Mouse (Mus musculus) thymus, postnatal 36 days (tissue): ENCODE results near the gene Csf3.
A peak's percentile ranks its signal among the peaks of the same experiment; 100 is the strongest.
"Not testable (repeated sequence)": the region's sequence is repeated elsewhere in the genome, so short reads cannot be mapped to it uniquely, and the experiment has no call there.

ENCODE experiments used
- DNase-seq, 2 experiments: peaks; one replicate each; pipeline ENCODE4 v3.0.0; 2022; ENCODE audit warnings: mixed read lengths in 2 of 2

Gene Csf3

GRCm38 (mm10) chr11:98701213-98701670, at the start of gene Csf3:
TSS of gene Csf3 (plus strand) at chr11:98701263.
- no peak for DNase-seq

DNA sequence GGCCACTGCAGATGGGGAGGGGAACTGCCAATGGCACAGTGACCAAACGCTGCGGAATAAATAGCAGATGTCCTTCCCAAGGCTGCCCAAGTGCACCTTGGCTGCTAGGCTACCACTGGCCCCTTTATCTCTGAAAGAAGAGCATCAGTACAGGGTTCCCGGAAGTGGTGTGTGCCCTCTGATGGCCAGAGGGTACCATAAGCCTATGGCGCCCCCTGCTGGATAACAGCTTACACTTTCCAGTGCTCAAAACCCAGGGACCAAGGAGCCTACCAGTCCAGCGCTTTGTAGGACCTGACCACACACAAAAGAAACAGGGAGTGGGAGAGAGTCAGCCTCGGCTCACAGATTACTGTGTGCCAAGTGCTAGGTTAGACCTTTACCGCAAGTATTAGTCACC, 46.0 kb upstream of the Csf3 start:
- peak; percentile 51 to 55 for DNase-seq

- no peak for DNase-seq
Measured at GRCm38 (mm10) chr11:98660517-98660916, 40.5 kb upstream of the Csf3 start.

- no peak for DNase-seq
Measured at GRCm38 (mm10) chr11:98664091-98664490, 37.0 kb upstream of the Csf3 start, which contains the start of gene Gsdma. TSS of gene Gsdma (plus strand) at chr11:98664351.

GRCm38 (mm10) chr11:98668984-98669383, 32.1 kb upstream of the Csf3 start:
- DNase-seq, result no peak

GRCm38 (mm10) chr11:98671284-98671815, 29.7 kb upstream of the Csf3 start:
- no peak for DNase-seq

GRCm38 (mm10) chr11:98671857-98672256, 29.2 kb upstream of the Csf3 start:
- no peak for DNase-seq

- DNase-seq, result no peak
Measured at GRCm38 (mm10) chr11:98672482-98672881, 28.6 kb upstream of the Csf3 start.

DNA sequence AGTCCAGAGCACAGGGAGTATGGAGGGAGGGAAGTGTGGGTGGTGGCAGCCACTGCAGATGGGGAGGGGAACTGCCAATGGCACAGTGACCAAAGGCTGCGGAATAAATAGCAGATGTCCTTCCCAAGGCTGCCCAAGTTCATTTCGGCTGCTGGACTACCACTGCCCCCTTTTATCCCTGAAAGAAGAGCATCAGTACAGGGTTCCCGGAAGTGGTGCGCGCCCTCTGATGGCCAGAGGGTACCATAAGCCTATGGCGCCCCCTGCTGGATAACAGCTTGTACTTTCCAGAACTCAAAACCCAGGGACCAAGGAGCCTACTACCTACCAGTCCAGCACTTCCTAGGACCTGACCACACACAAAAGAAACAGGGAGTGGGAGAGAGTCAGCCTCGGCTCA, 27.9 kb upstream of the Csf3 start:
- peak; percentile 68 to 72 for DNase-seq

- no peak for DNase-seq
Measured at GRCm38 (mm10) chr11:98675829-98676363, 25.2 kb upstream of the Csf3 start.

GRCm38 (mm10) chr11:98680023-98680422, 21.0 kb upstream of the Csf3 start:
- no peak for DNase-seq

DNA sequence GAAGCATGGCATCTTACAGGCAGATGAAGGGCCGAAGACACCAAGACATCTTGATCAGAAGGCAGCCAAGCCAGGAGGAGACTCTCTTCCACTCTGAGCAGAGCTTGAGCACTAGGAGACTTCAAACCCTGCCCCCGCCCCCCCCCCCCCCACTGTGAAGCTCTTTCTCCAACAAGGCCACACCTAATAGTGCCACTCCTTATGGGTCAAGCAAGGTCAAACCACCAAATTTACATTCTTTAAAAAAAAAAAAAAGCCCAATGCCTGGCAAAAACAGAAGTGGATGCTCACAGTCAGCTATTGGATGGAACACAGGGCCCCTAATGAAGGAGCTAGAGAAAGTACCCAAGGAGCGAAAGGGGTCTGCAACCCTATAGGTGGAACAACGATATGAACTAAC, 20.5 kb upstream of the Csf3 start:
- DNase-seq, result not testable (repeated sequence)

- DNase-seq, result no peak
Measured at GRCm38 (mm10) chr11:98681186-98681585, 19.9 kb upstream of the Csf3 start.

GRCm38 (mm10) chr11:98681786-98682745, 19.0 kb upstream of the Csf3 start, which contains the start of gene Psmd3:
TSS of gene Psmd3 (plus strand) at chr11:98682554.
- DNase-seq, result peak; percentile 94 to 98

GRCm38 (mm10) chr11:98682811-98683210, 18.3 kb upstream of the Csf3 start:
- DNase-seq, result no peak

DNA sequence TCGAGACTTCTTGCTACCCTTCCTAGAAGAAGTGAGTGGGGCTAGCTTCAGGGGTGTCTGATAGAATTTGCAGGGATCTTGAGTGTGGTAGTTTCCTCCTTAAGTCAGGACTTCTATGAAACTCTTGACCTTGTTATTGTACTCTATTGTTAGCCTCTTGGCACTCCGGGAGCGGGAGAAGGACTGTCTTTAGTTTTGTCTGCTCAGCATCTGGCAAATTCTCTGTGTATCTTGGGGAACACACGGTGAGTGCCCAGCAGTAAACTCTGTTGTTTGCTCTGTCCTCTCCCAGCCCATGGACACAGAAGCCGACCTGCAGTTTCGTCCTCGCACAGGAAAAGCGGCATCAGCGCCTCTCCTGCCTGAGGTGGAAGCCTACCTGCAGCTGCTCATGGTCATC, 15.4 kb upstream of the Csf3 start:
- no peak for DNase-seq

DNA sequence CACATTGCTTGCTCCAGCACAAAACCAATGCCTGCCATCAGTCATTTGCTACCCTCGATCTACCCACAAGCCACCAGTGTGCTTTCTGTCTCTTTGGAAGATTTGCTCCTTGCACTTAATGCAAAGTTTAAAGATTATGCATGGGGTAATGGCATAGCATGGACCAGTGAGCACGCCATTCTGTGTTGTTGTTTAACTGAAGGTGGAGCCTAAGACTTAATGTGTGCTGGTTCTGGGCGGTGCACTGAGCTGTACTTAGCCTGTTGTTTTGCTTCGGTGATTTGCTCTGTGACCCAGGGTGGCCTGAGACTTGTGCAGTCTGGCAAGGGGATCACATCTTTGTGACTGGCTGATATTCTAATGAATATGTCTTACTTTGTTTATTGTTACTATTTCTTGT, 14.1 kb upstream of the Csf3 start:
- no peak for DNase-seq

GRCm38 (mm10) chr11:98688009-98688408, 13.1 kb upstream of the Csf3 start:
- no peak for DNase-seq

GRCm38 (mm10) chr11:98693201-98693600, 7.9 kb upstream of the Csf3 start:
- peak; percentile 82 to 90 for DNase-seq

GRCm38 (mm10) chr11:98693746-98694145, 7.3 kb upstream of the Csf3 start:
- no peak for DNase-seq

DNA sequence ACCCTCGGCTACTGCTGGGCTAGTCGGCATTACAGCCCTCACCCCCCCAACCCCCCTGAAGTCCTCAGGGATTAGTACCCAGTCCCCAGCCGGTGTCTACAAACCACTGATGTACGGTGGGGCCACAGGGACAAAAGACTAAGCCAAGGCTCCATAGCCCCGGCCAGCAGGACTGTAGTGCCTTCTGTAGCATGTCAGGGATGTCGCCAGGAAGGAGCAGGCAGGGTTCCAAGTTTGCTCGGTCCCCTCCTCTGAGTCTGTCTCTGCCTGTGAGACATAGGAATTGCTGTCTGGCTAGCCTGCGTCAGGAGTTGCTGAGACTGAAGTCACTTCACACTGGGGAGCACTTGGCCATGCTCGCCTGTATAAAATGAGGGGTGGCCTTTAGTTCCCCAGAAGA, 6.8 kb upstream of the Csf3 start:
- DNase-seq, result no peak

- no peak for DNase-seq
Measured at GRCm38 (mm10) chr11:98695408-98695807, 5.7 kb upstream of the Csf3 start.

DNA sequence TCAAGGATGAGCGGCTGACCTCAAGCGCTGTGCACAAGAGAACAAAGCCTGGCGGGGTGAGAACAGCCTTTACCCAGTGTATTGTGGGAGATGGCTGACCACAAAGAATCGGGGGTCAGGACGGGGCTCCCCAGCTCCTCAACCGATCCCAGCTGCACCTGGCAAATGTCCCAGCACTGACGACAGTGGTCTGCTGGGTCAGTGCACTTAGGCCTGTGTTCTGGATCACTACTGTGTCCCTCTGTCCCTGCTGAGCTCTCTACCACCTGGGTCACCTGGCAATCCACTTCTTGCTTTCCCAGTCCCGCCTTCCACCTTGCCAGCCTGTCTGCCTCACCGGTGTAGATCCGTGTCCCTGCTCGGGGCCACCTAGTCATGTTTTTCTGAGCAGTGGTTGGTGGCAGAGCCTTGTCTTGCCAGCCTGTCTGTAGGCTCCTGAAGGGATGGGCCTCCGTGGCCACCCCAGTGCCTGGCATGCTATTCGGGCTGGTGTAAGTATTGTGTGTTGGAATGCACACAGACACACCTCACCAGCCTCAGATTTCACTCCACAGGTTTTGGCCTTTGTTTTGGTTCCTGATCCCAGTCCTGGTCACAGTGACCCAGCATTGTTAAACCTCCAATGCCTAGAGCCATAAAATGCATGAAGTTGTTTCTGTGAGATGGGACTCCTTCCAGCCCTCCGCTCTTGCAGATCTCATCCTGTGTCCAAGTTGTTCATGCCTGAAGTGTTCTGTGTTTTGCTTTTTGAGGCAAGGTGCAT, 4.4 kb upstream of the Csf3 start:
- DNase-seq, result no peak
